Comparison of ENCODE assay signal across 16 mouse cellular contexts in genomic region chr8:108977693-108978361, GRCm38 (mm10).
A peak's percentile ranks its signal among the peaks of the same experiment; 100 is the strongest.
DNase-seq lines count a peak whose midpoint lies in the region; ATAC-seq lines count a peak whose summit lies in the region.
"Had no signal": no experiment of that assay in that cellular context is flagged by ENCODE, and none has a peak within 500 bp of the region (broad histone marks: within the 10 kb centered on the region; RNA-seq: fewer than 3 reads in every experiment).

No protein-coding gene starts in this region.

- peak; percentile 85 for ATAC-seq in embryonic facial prominence, embryonic 11.5 days (replicated peaks; ENCODE audit: insufficient number of reproducible peaks, low FRiP score, low TSS enrichment, low read depth)
- ATAC-seq in limb, embryonic 12.5 days (ENCODE audit: insufficient number of reproducible peaks, insufficient read depth, low FRiP score, low TSS enrichment, low read depth), result peak; percentile 59

- no peak overlapping the region for H3K4me3 ChIP-seq in embryonic facial prominence, embryonic 11.5 days (ENCODE audit: low read depth, low read length)
- no peak overlapping the region for H3K4me3 ChIP-seq in limb, embryonic 12.5 days (replicated peaks)
- H3K4me3 ChIP-seq: hindbrain, embryonic 15.5 days; neural tube, embryonic 12.5 days had no signal

- no peaks in the 10 kb centered on the region for H3K9me3 ChIP-seq in embryonic facial prominence, embryonic 11.5 days (replicated peaks; ENCODE audit: control insufficient read depth, low read length)
- H3K9me3 ChIP-seq in limb, embryonic 12.5 days, result peaks cover 8% of the 10 kb centered on the region
- H3K9me3 ChIP-seq: hindbrain, embryonic 15.5 days had no signal

- intact Hi-C loops in gastrocnemius, postnatal 14 days (cut with DNase I; ENCODE audit: low total_unique reads), result no loop called here
- intact Hi-C loops in left cerebral cortex, postnatal 10 days (cut with DNase I), result no loop called here

- no peak overlapping the region for H3K9ac ChIP-seq in embryonic facial prominence, embryonic 11.5 days (replicated peaks; ENCODE audit: low read length)
- H3K9ac ChIP-seq in limb, embryonic 12.5 days (replicated peaks), result no peak overlapping the region
- H3K9ac ChIP-seq: hindbrain, embryonic 15.5 days; neural tube, embryonic 12.5 days had no signal

- no peak overlapping the region for H3K4me2 ChIP-seq in embryonic facial prominence, embryonic 11.5 days (ENCODE audit: low read depth, low read length)
- peak overlapping the region; percentile 32 for H3K4me2 ChIP-seq in limb, embryonic 12.5 days
- H3K4me2 ChIP-seq: heart, embryonic 11.5 days; hindbrain, embryonic 15.5 days; liver, embryonic 11.5 days; neural tube, embryonic 12.5 days had no signal

- no peaks in the 10 kb centered on the region for H3K4me1 ChIP-seq in embryonic facial prominence, embryonic 11.5 days (ENCODE audit: control insufficient read depth, insufficient read depth, low read length)
- peaks cover 20% of the 10 kb centered on the region for H3K4me1 ChIP-seq in limb, embryonic 12.5 days (replicated peaks)
- H3K4me1 ChIP-seq: hindbrain, embryonic 15.5 days; neural tube, embryonic 12.5 days had no signal

- peak; percentile 15 for DNase-seq in gastrocnemius, postnatal 14 days
- no peak for DNase-seq in gastrocnemius, adult 8-10 months (ENCODE audit: low spot score in 2 of 2)
- peak; percentile 21 for DNase-seq in Muller cell, postnatal 12 days (ENCODE audit: inconsistent ontology term)
- DNase-seq in embryonic facial prominence, embryonic 11.5 days (ENCODE audit: low spot score), result peak; percentile 88
- no peak for DNase-seq in left cerebral cortex, postnatal 10 days (ENCODE audit: extremely low spot score in 1 of 2, low spot score in 2 of 2)
- DNase-seq in urinary bladder, postnatal 25 days (ENCODE audit: low spot score), result no peak
- DNase-seq in right cerebral cortex, postnatal 36 days (ENCODE audit: low spot score in 2 of 2), result no peak
- DNase-seq: cerebellum, adult 11-12 months; layer of hippocampus, postnatal 36 days had no signal

- no peaks in the 10 kb centered on the region for H3K36me3 ChIP-seq in embryonic facial prominence, embryonic 11.5 days (replicated peaks; ENCODE audit: control insufficient read depth, insufficient read depth, low read depth, low read length)
- H3K36me3 ChIP-seq in limb, embryonic 12.5 days, result no peaks in the 10 kb centered on the region
- H3K36me3 ChIP-seq: G1E; hindbrain, embryonic 15.5 days; neural tube, embryonic 12.5 days had no signal

- no peaks in the 10 kb centered on the region for H3K27me3 ChIP-seq in embryonic facial prominence, embryonic 11.5 days (ENCODE audit: control insufficient read depth, insufficient read depth, low read length)
- no peaks in the 10 kb centered on the region for H3K27me3 ChIP-seq in limb, embryonic 12.5 days
- H3K27me3 ChIP-seq: hindbrain, embryonic 15.5 days; neural tube, embryonic 12.5 days had no signal

- H3K27ac ChIP-seq in embryonic facial prominence, embryonic 11.5 days (replicated peaks; ENCODE audit: low read depth, low read length), result peak overlapping the region; percentile 60
- H3K27ac ChIP-seq in limb, embryonic 12.5 days, result peak overlapping the region; percentile 86
- H3K27ac ChIP-seq: hindbrain, embryonic 15.5 days; kidney, postnatal 0 days; neural tube, embryonic 12.5 days had no signal

- 28% methylated on average over 11 of the region's 11 CpGs for WGBS in embryonic facial prominence, embryonic 11.5 days
- 13% methylated on average over 11 of the region's 11 CpGs for WGBS in limb, embryonic 12.5 days

Comparison
In these comparisons a context has a peak if more than half of its experiments do, and no peak if none do; other contexts are left out.
1. DNase-seq: peak in gastrocnemius, postnatal 14 days (single experiment), Muller cell, postnatal 12 days (single experiment) and embryonic facial prominence, embryonic 11.5 days (single experiment); none in gastrocnemius, adult 8-10 months (0 of 2), left cerebral cortex, postnatal 10 days (0 of 2), urinary bladder, postnatal 25 days (single experiment) and right cerebral cortex, postnatal 36 days (0 of 2).